Mouse (Mus musculus) T-helper 1 cell (primary cell): ENCODE data around the gene Lmcd1.

Experiments used
- in situ Hi-C: fragments of 300-600 bp; cut with MboI, MseI; formaldehyde crosslinking; loops from one replicate; pipeline ENCODE4 v1.15.1; 2025; ENCODE audit warnings: high pct_unique_total_duplicates

The Lmcd1 gene

GRCm38 (mm10) chr6:112359341-112359740 is 85.8 kb downstream of the Lmcd1 start:
- in situ Hi-C loops: no loop called here

GRCm38 (mm10) chr6:112360676-112361075 is 87.1 kb downstream of the Lmcd1 start:
- in situ Hi-C loops: no loop called here

- in situ Hi-C loops: no loop called here
These were observed 88.9 kb downstream of the Lmcd1 start for GRCm38 (mm10) chr6:112362349-112362958.

- in situ Hi-C loops: no loop called here
These were observed 91.0 kb downstream of the Lmcd1 start for GRCm38 (mm10) chr6:112364581-112364980.

- in situ Hi-C loops: no loop called here
These were observed 91.7 kb downstream of the Lmcd1 start for GRCm38 (mm10) chr6:112365294-112365693.

GRCm38 (mm10) chr6:112373886-112374585 is 100.5 kb downstream of the Lmcd1 start:
- in situ Hi-C loops: loop anchor here (5.0 kb wide), 1 partner anchor 172 kb away; no protein-coding TSS in a partner anchor

- in situ Hi-C loops: no loop called here
These were observed 102.3 kb downstream of the Lmcd1 start for GRCm38 (mm10) chr6:112375661-112376392.

- in situ Hi-C loops: no loop called here
These were observed 105.5 kb downstream of the Lmcd1 start for GRCm38 (mm10) chr6:112379054-112379453.
